ENCODE assay signal across 8 mouse cellular contexts in the genomic region with DNA sequence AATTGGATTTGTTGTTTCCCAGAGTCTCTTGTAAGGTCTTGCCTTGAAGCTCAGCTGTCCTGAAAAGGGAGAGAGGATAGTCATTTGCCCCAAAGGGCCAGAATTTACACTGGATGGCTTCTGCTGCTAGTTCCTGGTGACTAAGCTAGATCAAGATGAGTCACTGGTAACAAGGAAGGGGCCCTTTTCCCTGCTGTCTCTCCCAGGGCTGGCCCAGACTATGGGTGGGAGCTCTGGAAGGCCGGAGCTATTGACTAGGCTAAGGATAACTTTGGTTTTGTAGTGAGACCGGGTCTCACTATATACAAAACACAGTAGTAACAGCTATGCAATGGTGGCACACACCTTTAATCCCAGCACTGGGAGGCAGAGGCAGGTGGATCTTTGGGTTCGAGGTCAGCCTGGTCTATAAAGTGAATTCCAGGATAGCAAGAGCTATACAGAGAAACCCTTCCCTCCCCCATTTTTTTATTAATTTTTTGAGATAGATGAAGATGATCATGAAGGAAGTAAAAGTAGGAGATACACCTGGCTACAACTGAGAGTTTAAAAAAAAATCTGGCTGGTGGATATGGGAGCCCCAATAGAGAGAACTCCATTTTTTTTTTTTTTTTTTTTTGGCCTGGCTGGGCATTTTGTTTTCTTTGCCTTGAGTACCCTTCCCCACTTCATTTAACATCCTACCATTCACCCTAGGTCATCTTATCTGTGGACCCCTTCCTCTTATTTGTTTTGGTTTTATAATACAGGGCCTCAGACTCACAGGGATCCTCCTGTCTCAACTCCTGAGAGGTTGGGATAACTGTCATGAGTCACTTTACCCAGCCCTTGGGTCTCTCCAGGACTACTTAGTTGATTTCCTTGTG. TPM values are rescaled to one million over a fixed set of nuclear protein-coding genes. Genes with fewer than 3 reads are reported as not detected.
DNase-seq lines count a peak whose midpoint lies in the region; ATAC-seq and TF ChIP-seq lines count a peak whose summit lies in the region.

No protein-coding gene starts in this region.

- peaks cover 13% of the 10 kb centered on the region for H3K36me3 ChIP-seq in limb, embryonic 14.5 days (ENCODE audit: control insufficient read depth, insufficient read depth, low read length)
- 0 out of 2 replicates have a peak, but pooled peaks cover 2% of the 10 kb centered on the region for H3K36me3 ChIP-seq in stomach, postnatal 0 days (ENCODE audit: control insufficient read depth, insufficient read depth, low read length)

- H3K9me3 ChIP-seq in limb, embryonic 14.5 days (ENCODE audit: control insufficient read depth, low read length), result no peaks in the 10 kb centered on the region
- H3K9me3 ChIP-seq in stomach, postnatal 0 days (ENCODE audit: control insufficient read depth, low read length), result no peaks in the 10 kb centered on the region

- peak overlapping the region; percentile 67 for H3K4me2 ChIP-seq in limb, embryonic 14.5 days (replicated peaks; ENCODE audit: low read depth, low read length, severe bottlenecking)
- peak overlapping the region; percentile 62 for H3K4me2 ChIP-seq in stomach, postnatal 0 days (replicated peaks; ENCODE audit: low read depth)

- H3K27me3 ChIP-seq in limb, embryonic 14.5 days (ENCODE audit: control insufficient read depth, insufficient read depth, low read length), result no peaks in the 10 kb centered on the region
- H3K27me3 ChIP-seq in stomach, postnatal 0 days (ENCODE audit: control insufficient read depth, insufficient read depth, low read length), result no peaks in the 10 kb centered on the region

- peaks cover 14% of the 10 kb centered on the region for H3K4me1 ChIP-seq in embryonic fibroblast, embryonic 13.5 days (ENCODE audit: control insufficient read depth, insufficient read depth, low read length)
- peaks cover 14% of the 10 kb centered on the region for H3K4me1 ChIP-seq in limb, embryonic 14.5 days (ENCODE audit: control insufficient read depth, insufficient read depth, low read length)
- H3K4me1 ChIP-seq in stomach, postnatal 0 days (replicated peaks; ENCODE audit: control insufficient read depth, insufficient read depth), result no peaks in the 10 kb centered on the region

- ATAC-seq in limb, embryonic 14.5 days (ENCODE audit: low FRiP score, low read depth), result no peak
- peak; percentile 56 for ATAC-seq in stomach, postnatal 0 days (ENCODE audit: low FRiP score, low TSS enrichment)

- no peak for TF ChIP-seq CTCF in embryonic fibroblast, embryonic 13.5 days (IDR thresholded peaks at IDR 0.05; ENCODE audit: borderline replicate concordance, insufficient read depth, low read length)
- no peak for TF ChIP-seq CTCF in stomach, postnatal 0 days (IDR thresholded peaks at IDR 0.05; ENCODE audit: low read depth)

- peak overlapping the region; percentile 36 for H3K4me3 ChIP-seq in embryonic fibroblast, embryonic 13.5 days (ENCODE audit: insufficient read depth, low read length)
- peak overlapping the region; percentile 96 for H3K4me3 ChIP-seq in limb, embryonic 14.5 days (replicated peaks; ENCODE audit: low read length)
- peak overlapping the region; percentile 98 for H3K4me3 ChIP-seq in stomach, postnatal 0 days (ENCODE audit: low read depth, low read length)

- peak overlapping the region; percentile 58 for H3K27ac ChIP-seq in embryonic fibroblast, embryonic 13.5 days (ENCODE audit: insufficient read depth, low read length)
- H3K27ac ChIP-seq in limb, embryonic 14.5 days (replicated peaks; ENCODE audit: low read depth, low read length), result no peak overlapping the region
- H3K27ac ChIP-seq in stomach, postnatal 0 days (replicated peaks), result peak overlapping the region; percentile 98

- 86% methylated on average over 3 of the region's 3 CpGs for WGBS in limb, embryonic 14.5 days
- 87% methylated on average over 3 of the region's 3 CpGs for WGBS in stomach, postnatal 0 days

- TF ChIP-seq POLR2A in embryonic fibroblast, embryonic 13.5 days (IDR thresholded peaks at IDR 0.05; ENCODE audit: low read depth, low read length), result no peak
- TF ChIP-seq POLR2A in limb, embryonic 14.5 days (IDR thresholded peaks at IDR 0.05; ENCODE audit: borderline replicate concordance, extremely low read depth, insufficient read depth, insufficient read length), result no peak

- peak; percentile 59 for DNase-seq in cerebellum, adult 9-10 months
- DNase-seq in cerebellum, postnatal 4 days (ENCODE audit: low spot score in 2 of 2), result no peak
- peak; percentile 53 for DNase-seq in 3134 (ENCODE audit: extremely low read depth, insufficient read length, low spot score)
- no peak for DNase-seq in limb, embryonic 14.5 days (ENCODE audit: low spot score)
- DNase-seq in stomach, postnatal 0 days (ENCODE audit: low spot score), result peak; percentile 43
- no peak for DNase-seq in T-cell, adult 2 months (ENCODE audit: low spot score)
- no peak for DNase-seq in gastrocnemius, postnatal 25 days

- TF ChIP-seq EP300 in stomach, postnatal 0 days (optimal IDR thresholded peaks at IDR 0.05), result no peak

- peak overlapping the region; percentile 31 for H3K9ac ChIP-seq in limb, embryonic 14.5 days (ENCODE audit: low read depth, low read length, severe bottlenecking)
- H3K9ac ChIP-seq in stomach, postnatal 0 days (ENCODE audit: low read length), result peak overlapping the region; percentile 0; the same call in 1 of the 2 replicates

RNA-seq across cellular contexts. Expression of a gene that starts 0.9 kb away (rescaled TPM):
- 133 TPM in 2 replicates for polyA plus RNA-seq in embryonic fibroblast, embryonic 13.5 days (2011; ENCODE audit: insufficient read length, low read depth, missing spikeins)
- polyA plus RNA-seq in limb, embryonic 14.5 days (2012; rRNA removed), result 78.2 and 84.3 TPM in 2 replicates
- polyA plus RNA-seq in limb, embryonic 14.5 days (2014; fragmentation: Nextera tagmentation; extraction: Ambion mirVana), result 103 and 110 TPM in 2 replicates
- polyA plus RNA-seq in stomach, postnatal 0 days (2015; fragmentation: Nextera tagmentation; extraction: Ambion mirVana), result 63.5 and 68.8 TPM in 2 replicates
- total RNA-seq in gastrocnemius, postnatal 25 days (2021), result 10 to 100 TPM; 39.7 to 44.7 TPM

RNA-seq across cellular contexts. Expression of a gene that starts 27.8 kb away (rescaled TPM):
- polyA plus RNA-seq in embryonic fibroblast, embryonic 13.5 days (2011; ENCODE audit: insufficient read length, low read depth, missing spikeins), result 169 and 247 TPM in 2 replicates
- 53.4 and 54.2 TPM in 2 replicates for polyA plus RNA-seq in limb, embryonic 14.5 days (2012; rRNA removed)
- polyA plus RNA-seq in limb, embryonic 14.5 days (2014; fragmentation: Nextera tagmentation; extraction: Ambion mirVana), result 44.2 and 44.3 TPM in 2 replicates
- polyA plus RNA-seq in stomach, postnatal 0 days (2015; fragmentation: Nextera tagmentation; extraction: Ambion mirVana), result 41.8 and 41.9 TPM in 2 replicates
- 10 to 100 TPM; 43.0 to 44.3 TPM for total RNA-seq in gastrocnemius, postnatal 25 days (2021)

RNA-seq across cellular contexts. Expression of a gene that starts 47.3 kb away (rescaled TPM):
- 15.2 and 17.8 TPM in 2 replicates for polyA plus RNA-seq in embryonic fibroblast, embryonic 13.5 days (2011; ENCODE audit: insufficient read length, low read depth, missing spikeins)
- polyA plus RNA-seq in limb, embryonic 14.5 days (2012; rRNA removed), result 32.0 and 35.2 TPM in 2 replicates
- polyA plus RNA-seq in limb, embryonic 14.5 days (2014; fragmentation: Nextera tagmentation; extraction: Ambion mirVana), result 24.6 and 30.4 TPM in 2 replicates
- polyA plus RNA-seq in stomach, postnatal 0 days (2015; fragmentation: Nextera tagmentation; extraction: Ambion mirVana), result 19.0 and 22.4 TPM in 2 replicates
- 10 to 100 TPM; 19.0 to 19.8 TPM for total RNA-seq in gastrocnemius, postnatal 25 days (2021)

RNA-seq across cellular contexts. Expression of a gene that starts 54.6 kb away (rescaled TPM):
- polyA plus RNA-seq in embryonic fibroblast, embryonic 13.5 days (2011; ENCODE audit: insufficient read length, low read depth, missing spikeins), result 662 and 701 TPM in 2 replicates
- 561 and 629 TPM in 2 replicates for polyA plus RNA-seq in limb, embryonic 14.5 days (2012; rRNA removed)
- 772 and 815 TPM in 2 replicates for polyA plus RNA-seq in limb, embryonic 14.5 days (2014; fragmentation: Nextera tagmentation; extraction: Ambion mirVana)
- polyA plus RNA-seq in stomach, postnatal 0 days (2015; fragmentation: Nextera tagmentation; extraction: Ambion mirVana), result 401 and 416 TPM in 2 replicates
- total RNA-seq in gastrocnemius, postnatal 25 days (2021), result 100 to 1,000 TPM; 482 to 493 TPM

Comparison
In these comparisons a context has a peak if more than half of its experiments do, and no peak if none do; other contexts are left out.
1. DNase-seq: peak in cerebellum, adult 9-10 months (single experiment), 3134 (single experiment) and stomach, postnatal 0 days (single experiment); none in cerebellum, postnatal 4 days (0 of 2), limb, embryonic 14.5 days (single experiment), T-cell, adult 2 months (single experiment) and gastrocnemius, postnatal 25 days (single experiment).
2. H3K4me3 ChIP-seq: peak in every context shown above with its lines; median percentile 98 in stomach, postnatal 0 days; 96 in limb, embryonic 14.5 days; 36 in embryonic fibroblast, embryonic 13.5 days.